Mouse (Mus musculus) lung, embryonic 14.5 days (tissue): ENCODE measurements around the gene Gpi1. TPM values are rescaled to one million over a fixed set of nuclear protein-coding genes. Genes with fewer than 3 reads are reported as not detected.

ENCODE experiments used
- ATAC-seq: fragments of 200-750 bp; cut with Nextera tagmentation; 2 replicates; pipeline ENCODE4 v1.8.0; 2017; ENCODE audit warnings: mild to moderate bottlenecking, moderate TSS enrichment, moderate library complexity; ENCODE audit not compliant: insufficient read depth
- DNase-seq: peaks from one replicate; pipeline ENCODE4 v3.0.0-alpha.2; 2015
- H3K27ac ChIP-seq: fragments of 300-500 bp; sonication (generic); 2 replicates; pipeline ENCODE4 v1.5.1; 2014; ENCODE audit warnings: low read depth, mild to moderate bottlenecking, moderate library complexity
- H3K27me3 ChIP-seq: fragments of 300-500 bp; sonication (generic); 2 replicates; pipeline ENCODE4 v1.6.1; 2014; ENCODE audit warnings: low read length, control low read depth; ENCODE audit not compliant: insufficient read depth
- H3K36me3 ChIP-seq: fragments of 300-500 bp; sonication (generic); 2 replicates; pipeline ENCODE4 v1.6.1; 2014; ENCODE audit warnings: control low read depth; ENCODE audit not compliant: insufficient read depth
- H3K4me1 ChIP-seq: fragments of 300-500 bp; sonication (generic); 2 replicates; pipeline ENCODE4 v1.6.1; 2014; ENCODE audit warnings: antibody characterized with exemption, control low read depth; ENCODE audit not compliant: insufficient read depth
- H3K4me2 ChIP-seq: fragments of 300-500 bp; sonication (generic); 2 replicates; pipeline ENCODE4 v1.6.1; 2014; ENCODE audit warnings: mild to moderate bottlenecking
- H3K4me3 ChIP-seq: fragments of 300-500 bp; sonication (generic); 2 replicates; pipeline ENCODE4 v1.5.1; 2014; ENCODE audit warnings: low read depth, low read length
- H3K9ac ChIP-seq: fragments of 300-500 bp; sonication (generic); 2 replicates; pipeline ENCODE4 v1.6.1; 2014
- H3K9me3 ChIP-seq: fragments of 300-500 bp; sonication (generic); 2 replicates; pipeline ENCODE4 v1.6.1; 2016; ENCODE audit warnings: low read depth, low read length, control low read depth
- CTCF ChIP-seq: IDR thresholded peaks from 2 replicates; pipeline ENCODE4 v1.5.1; 2016; ENCODE audit warnings: antibody characterized with exemption, low read depth
- WGBS: fragments of 180-500 bp; shearing (Covaris S2); extraction: QIAGEN DNeasy Blood & Tissue Kit; methylation state at CpG from one replicate; pipeline ENCODE4 v1.1.7; 2014; 5-methylcytosine and 5-hydroxymethylcytosine counted together
- polyA plus RNA-seq: library from polyadenylated mRNA; unstranded; fragments of >200 nt; fragmentation: Nextera tagmentation; extraction: Ambion mirVana; gene quantifications from 2 replicates; pipeline ENCODE4 v1.2.1, GENCODE M21; 2014

Gene Gpi1
- polyA plus RNA-seq, 1 experiment from 2014 or later, result 260 TPM

GRCm38 (mm10) chr7:34221594-34222250 lies 8.4 kb downstream of the Gpi1 start:
- no peak for TF ChIP-seq CTCF
- Histone ChIP-seq H3K9ac (no peak overlapping the region), H3K27ac (no peak overlapping the region), H3K36me3 (peaks cover 97% of the 10 kb centered on the region), H3K9me3 (no peaks in the 10 kb centered on the region), H3K27me3 (no peaks in the 10 kb centered on the region), H3K4me2 (no peak overlapping the region), H3K4me1 (no peaks in the 10 kb centered on the region), H3K4me3 (no peak overlapping the region)
- no peak for DNase-seq
- 86% methylated on average over 9 of the region's 9 CpGs for WGBS
- ATAC-seq, result no peak

DNA sequence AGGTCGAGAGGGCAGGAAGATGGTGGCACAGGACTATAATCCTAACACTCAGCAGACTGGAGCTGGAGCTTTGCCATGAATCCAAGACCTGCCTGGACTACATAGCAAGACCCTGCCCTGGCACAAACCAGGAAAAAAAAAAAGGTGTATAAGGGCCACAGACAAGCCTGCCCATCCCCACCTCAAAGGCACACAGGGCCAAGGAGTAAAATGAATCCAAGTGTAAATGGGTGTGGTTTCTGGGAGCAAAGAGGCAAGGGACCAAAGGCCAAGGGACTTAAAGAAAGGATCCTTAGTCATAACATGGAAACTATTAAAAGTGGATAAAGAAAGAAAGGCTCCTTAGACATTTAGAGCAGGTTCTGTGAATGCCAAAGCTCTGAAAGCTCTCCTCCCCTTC lies 11.6 kb downstream of the Gpi1 start:
- Histone ChIP-seq H3K36me3 (peaks cover 98% of the 10 kb centered on the region), H3K4me2 (no peak overlapping the region), H3K9me3 (no peaks in the 10 kb centered on the region), H3K9ac (no peak overlapping the region), H3K27me3 (no peaks in the 10 kb centered on the region), H3K27ac (no peak overlapping the region), H3K4me3 (no peak overlapping the region), H3K4me1 (no peaks in the 10 kb centered on the region)
- WGBS, result 70% methylated on average over 1 of the region's 1 CpGs
- DNase-seq, result no peak
- TF ChIP-seq CTCF, result no peak
- ATAC-seq, result no peak

- no peaks in the 10 kb centered on the region for H3K9me3 ChIP-seq
- no peak for ATAC-seq
- no peak overlapping the region for H3K4me3 ChIP-seq
- H3K27me3 ChIP-seq, result no peaks in the 10 kb centered on the region
- H3K36me3 ChIP-seq, result peaks cover 98% of the 10 kb centered on the region
- no peaks in the 10 kb centered on the region for H3K4me1 ChIP-seq
- no peak for DNase-seq
- H3K4me2 ChIP-seq, result no peak overlapping the region
- no peak for TF ChIP-seq CTCF
- WGBS, result 85% methylated on average over 10 of the region's 10 CpGs
- H3K9ac ChIP-seq, result no peak overlapping the region
- H3K27ac ChIP-seq, result no peak overlapping the region
Observed at GRCm38 (mm10) chr7:34216474-34216873, 13.7 kb downstream of the Gpi1 start.

DNA sequence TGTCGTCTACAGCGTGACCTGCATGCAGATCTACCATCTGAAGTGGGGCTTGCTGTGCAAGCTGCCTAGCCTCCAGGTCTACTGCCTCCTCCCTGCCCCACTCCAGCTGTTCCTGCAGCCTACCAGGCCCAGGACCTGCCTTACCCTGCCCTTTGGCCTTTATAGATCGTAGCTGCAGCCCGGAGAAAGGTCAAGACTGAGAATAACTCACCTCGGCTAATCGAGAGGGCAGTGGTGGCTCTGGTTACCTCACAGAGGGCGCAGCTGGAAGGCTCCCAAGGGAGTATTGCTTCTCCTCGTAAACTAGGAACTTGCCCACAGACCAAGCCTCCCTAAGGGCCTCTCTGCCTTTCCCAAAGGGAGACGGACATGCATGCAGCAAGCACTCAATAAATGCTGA lies 14.7 kb downstream of the Gpi1 start:
- no peak overlapping the region for H3K27ac ChIP-seq
- H3K4me3 ChIP-seq, result no peak overlapping the region
- H3K4me2 ChIP-seq, result no peak overlapping the region
- no peak for TF ChIP-seq CTCF
- no peaks in the 10 kb centered on the region for H3K4me1 ChIP-seq
- H3K9ac ChIP-seq, result no peak overlapping the region
- WGBS, result 89% methylated on average over 9 of the region's 9 CpGs
- peaks cover 98% of the 10 kb centered on the region for H3K36me3 ChIP-seq
- no peak for ATAC-seq
- no peak for DNase-seq
- H3K27me3 ChIP-seq, result no peaks in the 10 kb centered on the region
- no peaks in the 10 kb centered on the region for H3K9me3 ChIP-seq

DNA sequence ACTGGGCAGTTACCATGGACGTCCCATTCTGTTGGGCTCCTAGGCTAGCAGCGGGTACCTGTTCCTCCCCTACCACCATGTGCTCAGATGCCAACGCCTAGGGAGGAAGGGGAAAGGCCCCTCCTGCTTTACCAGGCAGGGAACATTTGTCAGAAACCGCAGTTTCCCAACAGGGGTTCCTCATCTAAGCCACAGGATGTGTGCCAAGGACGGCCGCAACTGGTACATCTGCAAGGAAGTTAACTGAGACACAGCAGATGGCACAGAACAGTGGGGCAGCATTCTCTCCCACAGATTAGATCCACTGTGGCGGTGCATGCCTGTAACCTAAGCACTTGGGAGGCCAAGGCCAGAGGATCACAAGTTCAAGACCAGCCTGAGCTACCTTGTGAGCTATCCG lies 15.5 kb downstream of the Gpi1 start:
- Histone ChIP-seq H3K36me3 (peaks cover 97% of the 10 kb centered on the region), H3K4me1 (no peaks in the 10 kb centered on the region), H3K4me3 (no peak overlapping the region), H3K27me3 (no peaks in the 10 kb centered on the region), H3K4me2 (no peak overlapping the region), H3K9me3 (no peaks in the 10 kb centered on the region), H3K27ac (no peak overlapping the region), H3K9ac (no peak overlapping the region)
- DNase-seq, result no peak
- 92% methylated on average over 8 of the region's 8 CpGs for WGBS
- TF ChIP-seq CTCF, result no peak
- no peak for ATAC-seq

- Histone ChIP-seq H3K4me1 (no peaks in the 10 kb centered on the region), H3K9me3 (no peaks in the 10 kb centered on the region), H3K4me2 (no peak overlapping the region), H3K36me3 (peaks cover 98% of the 10 kb centered on the region), H3K27me3 (no peaks in the 10 kb centered on the region), H3K9ac (no peak overlapping the region), H3K27ac (no peak overlapping the region), H3K4me3 (no peak overlapping the region)
- ATAC-seq, result no peak
- WGBS, result 86% methylated on average over 7 of the region's 7 CpGs
- no peak for TF ChIP-seq CTCF
- DNase-seq, result no peak
Observed at GRCm38 (mm10) chr7:34213281-34213680, 16.9 kb downstream of the Gpi1 start.

- H3K9ac ChIP-seq, result no peak overlapping the region
- no peaks in the 10 kb centered on the region for H3K27me3 ChIP-seq
- H3K27ac ChIP-seq, result no peak overlapping the region
- H3K4me1 ChIP-seq, result no peaks in the 10 kb centered on the region
- no peak overlapping the region for H3K4me3 ChIP-seq
- no peak for ATAC-seq
- no peak overlapping the region for H3K4me2 ChIP-seq
- TF ChIP-seq CTCF, result peak; percentile 35; the same call in 1 of the 2 replicates
- H3K9me3 ChIP-seq, result no peaks in the 10 kb centered on the region
- peaks cover 98% of the 10 kb centered on the region for H3K36me3 ChIP-seq
- no peak for DNase-seq
- 92% methylated on average over 9 of the region's 9 CpGs for WGBS
Observed at GRCm38 (mm10) chr7:34208027-34208745, 21.9 kb downstream of the Gpi1 start.
